Mouse (Mus musculus): ENCODE measurements around the gene Sfxn2.

GRCm38 (mm10) chr19:46587823-46588508 is 14.8 kb downstream of the Sfxn2 start:
- TF ChIP-seq CTCF (IDR thresholded peaks at IDR 0.05) = peak; percentile 98
- TF ChIP-seq EP300 (IDR thresholded peaks at IDR 0.05) = no peak

Data from lung, postnatal 0 days (tissue).